Mouse (Mus musculus) heart, embryonic 10.5 days (tissue): ENCODE measurements around the gene Olfr394. TPM values are rescaled to one million over a fixed set of nuclear protein-coding genes. Genes with fewer than 3 reads are reported as not detected.
"Not testable (repeated sequence)": the region's sequence is repeated elsewhere in the genome, so short reads cannot be mapped to it uniquely, and the experiment has no call there.

ENCODE experiments used
- DNase-seq: peaks from one replicate; pipeline ENCODE4 v3.0.0-alpha.2; 2017; ENCODE audit warnings: low spot score
- H3K27ac ChIP-seq: fragments of 300-500 bp; sonication (generic); 2 replicates; pipeline ENCODE4 v1.5.1; 2016; ENCODE audit warnings: mild to moderate bottlenecking
- H3K27me3 ChIP-seq: fragments of 300-500 bp; sonication (generic); 2 replicates; pipeline ENCODE4 v1.6.1; 2016; ENCODE audit warnings: mild to moderate bottlenecking; ENCODE audit not compliant: poor library complexity, insufficient read depth, severe bottlenecking
- H3K36me3 ChIP-seq: fragments of 300-500 bp; sonication (generic); 2 replicates; pipeline ENCODE4 v1.6.1; 2016; ENCODE audit warnings: mild to moderate bottlenecking, moderate library complexity
- H3K4me1 ChIP-seq: fragments of 300-500 bp; sonication (generic); 2 replicates; pipeline ENCODE4 v1.6.1; 2016; ENCODE audit warnings: mild to moderate bottlenecking
- H3K4me3 ChIP-seq: fragments of 300-500 bp; sonication (generic); 2 replicates; pipeline ENCODE4 v1.5.1; 2016; ENCODE audit warnings: mild to moderate bottlenecking, moderate library complexity
- H3K9me3 ChIP-seq: fragments of 300-500 bp; sonication (generic); 2 replicates; pipeline ENCODE4 v1.6.1; 2016; ENCODE audit warnings: mild to moderate bottlenecking, moderate library complexity
- WGBS: fragments of 180-500 bp; shearing (Covaris S2); methylation state at CpG from one replicate; pipeline ENCODE4 v1.1.7; 2016; 5-methylcytosine and 5-hydroxymethylcytosine counted together
- polyA plus RNA-seq: library from polyadenylated mRNA; unstranded; fragments of >200 nt; fragmentation: Nextera tagmentation; extraction: Ambion mirVana; gene quantifications from 2 replicates; pipeline ENCODE4 v1.2.1, GENCODE M21; 2016

The Olfr394 gene
- polyA plus RNA-seq = not detected in 2 replicates

DNA sequence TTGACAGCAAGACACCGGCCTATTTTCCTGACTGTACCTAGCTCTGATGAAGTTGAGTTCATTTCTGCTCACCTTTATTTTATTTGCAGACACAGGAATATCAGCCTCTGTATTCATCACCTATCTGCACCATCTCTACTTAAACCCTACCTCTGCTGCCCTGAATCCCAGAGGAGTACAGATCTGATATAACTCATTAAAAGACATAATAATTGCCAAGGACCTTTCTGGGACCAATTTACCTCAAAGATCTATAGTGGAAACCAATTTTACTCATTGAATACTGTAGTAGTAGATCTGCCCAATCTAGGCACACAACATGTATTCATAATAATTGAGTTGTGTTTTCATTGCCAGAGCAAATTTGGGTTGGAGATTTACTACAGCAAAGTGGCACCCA, at the start of gene Olfr394:
Gene Olfr394 (minus strand): TSS at position 101 of the 400 bp plus-strand sequence.
- H3K4me3 ChIP-seq = no peak within 1 kb of the TSS
- H3K4me1 ChIP-seq = no peaks in the 10 kb centered on the region
- 78% methylated on average over 1 of the region's 1 CpGs for WGBS
- no peaks in the 10 kb centered on the region for H3K27me3 ChIP-seq
- no peak within 1 kb of the TSS for H3K27ac ChIP-seq
- H3K9me3 ChIP-seq = no peaks in the 10 kb centered on the region
- H3K36me3 ChIP-seq = no peaks in the 10 kb centered on the region
- DNase-seq = no peak

DNA sequence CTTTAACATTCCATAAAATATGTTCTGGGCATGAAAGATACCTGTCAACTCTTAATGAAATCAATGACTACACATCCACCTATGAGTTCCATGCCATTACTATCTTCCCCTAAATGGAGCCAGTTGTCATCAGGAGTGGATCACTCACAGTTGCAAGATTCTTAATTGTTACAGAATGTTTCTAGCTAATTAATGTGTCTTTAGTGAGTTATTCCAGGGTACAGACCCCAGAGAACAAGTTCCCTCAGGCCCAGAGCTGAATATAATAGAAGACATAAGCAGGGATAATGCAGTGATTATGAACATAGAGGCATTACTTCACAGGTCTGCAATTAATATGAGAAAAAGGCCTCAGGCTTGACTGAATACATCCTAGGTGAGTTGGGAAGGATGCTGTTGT, 45.8 kb upstream of the Olfr394 start, which contains the start of gene Olfr23:
Gene Olfr23 (plus strand): TSS at position 301 of the 400 bp plus-strand sequence.
- Histone ChIP-seq H3K27ac (no peak within 1 kb of the TSS), H3K4me3 (no peak within 1 kb of the TSS), H3K36me3 (no peaks in the 10 kb centered on the region), H3K9me3 (no peaks in the 10 kb centered on the region), H3K4me1 (no peaks in the 10 kb centered on the region), H3K27me3 (no peaks in the 10 kb centered on the region)
- DNase-seq = no peak

DNA sequence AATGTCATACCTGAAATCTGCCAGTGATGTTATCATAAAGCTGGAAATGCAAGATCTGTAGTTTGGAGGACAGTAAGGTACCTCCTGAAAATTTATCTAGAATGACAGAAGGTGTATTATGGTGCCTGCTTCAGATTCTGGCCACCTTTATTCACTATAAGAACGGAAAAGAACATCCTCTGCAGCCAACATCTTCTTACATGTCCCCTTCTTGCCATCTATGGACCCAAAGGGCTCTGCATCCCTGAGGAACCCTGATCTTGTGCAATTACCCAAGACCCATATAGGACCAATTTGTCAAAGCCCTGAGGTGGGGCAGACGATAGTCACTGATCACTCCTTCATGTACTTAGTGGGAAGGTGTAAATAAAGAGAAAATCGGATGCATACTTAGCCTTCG, 18.6 kb upstream of the Olfr394 start, which contains the start of gene Olfr395:
Gene Olfr395 (minus strand): TSS at position 101 of the 400 bp plus-strand sequence.
- 68% methylated on average over 4 of the region's 4 CpGs for WGBS
- not testable (repeated sequence) for H3K36me3 ChIP-seq, H3K4me3 ChIP-seq, H3K4me1 ChIP-seq, H3K27me3 ChIP-seq, DNase-seq, H3K27ac ChIP-seq, H3K9me3 ChIP-seq

DNA sequence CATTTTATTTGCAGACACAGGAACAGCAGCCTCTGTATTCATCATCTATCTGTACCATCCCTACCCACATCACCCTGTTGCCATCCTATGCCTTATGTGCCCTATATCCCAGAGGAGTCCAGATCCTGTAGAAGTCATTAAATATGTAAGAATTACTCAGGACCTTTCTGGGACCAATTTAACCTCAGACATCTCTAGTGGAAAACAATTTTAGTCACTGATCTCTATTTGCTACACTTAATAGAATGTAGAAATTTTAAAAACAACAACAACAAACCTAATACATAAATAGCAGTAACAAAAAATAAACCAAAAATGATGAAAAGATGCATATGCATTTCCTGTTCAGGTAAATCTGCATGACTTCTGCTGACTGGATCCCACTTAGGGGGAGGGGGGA, 39.2 kb downstream of the Olfr394 start, which contains the start of gene Olfr393:
Gene Olfr393 (minus strand): TSS at position 101 of the 400 bp plus-strand sequence.
- no peaks in the 10 kb centered on the region for H3K36me3 ChIP-seq

More for the DNA sequence above, 39.2 kb downstream of the Olfr394 start, which contains the start of gene Olfr393:
- H3K4me1 ChIP-seq = no peaks in the 10 kb centered on the region
- H3K9me3 ChIP-seq = peaks cover 8% of the 10 kb centered on the region; the same call in 1 of the 2 replicates
- H3K27me3 ChIP-seq = no peaks in the 10 kb centered on the region
- no peak within 1 kb of the TSS for H3K27ac ChIP-seq
- H3K4me3 ChIP-seq = no peak within 1 kb of the TSS
- no peak for DNase-seq

Other genes starting within 250 kb of the Olfr394 start
- not detected in 2 replicates for gene Zfp735, start 202.0 kb downstream of the Olfr394 start, polyA plus RNA-seq
- not detected in 2 replicates for gene Olfr389, start 110.1 kb downstream of the Olfr394 start, polyA plus RNA-seq
- gene Olfr390, start 107.8 kb downstream of the Olfr394 start, polyA plus RNA-seq = not detected in 2 replicates
- not detected in 2 replicates for gene Olfr391-ps, start 87.7 kb downstream of the Olfr394 start, polyA plus RNA-seq
- gene Olfr392, start 73.7 kb downstream of the Olfr394 start, polyA plus RNA-seq = not detected in 2 replicates
- not detected in 2 replicates for gene Olfr393, start 39.3 kb downstream of the Olfr394 start, polyA plus RNA-seq
- not detected in 2 replicates for gene Olfr395, start 18.5 kb upstream of the Olfr394 start, polyA plus RNA-seq
- not detected in 2 replicates for gene Olfr23, start 45.9 kb upstream of the Olfr394 start, polyA plus RNA-seq
- not detected in 2 replicates for gene Olfr397, start 70.0 kb upstream of the Olfr394 start, polyA plus RNA-seq
- gene Olfr398, start 99.6 kb upstream of the Olfr394 start, polyA plus RNA-seq = not detected in 2 replicates
- gene Olfr139, start 165.8 kb upstream of the Olfr394 start, polyA plus RNA-seq = not detected in 2 replicates
- not detected in 2 replicates for gene Olfr399, start 165.8 kb upstream of the Olfr394 start, polyA plus RNA-seq
- not detected in 2 replicates for gene Zfp616, start 179.2 kb upstream of the Olfr394 start, polyA plus RNA-seq
- not detected in 2 replicates for gene Olfr401, start 222.9 kb upstream of the Olfr394 start, polyA plus RNA-seq